Mouse (Mus musculus) midbrain, embryonic 10.5 days (tissue): Measurements from ENCODE around the gene Wnt10b. TPM values are rescaled to one million over a fixed set of nuclear protein-coding genes. Genes with fewer than 3 reads are reported as not detected.
"Not testable (repeated sequence)": the region's sequence is repeated elsewhere in the genome, so short reads cannot be mapped to it uniquely, and the experiment has no call there.

Source experiments
- DNase-seq: peaks from one replicate; pipeline ENCODE4 v3.0.0-alpha.2; 2017; ENCODE audit warnings: low spot score
- H3K27ac ChIP-seq: fragments of 300-500 bp; sonication (generic); replicated peaks from 2 replicates; pipeline ENCODE4 v1.5.1; 2016; ENCODE audit warnings: mild to moderate bottlenecking
- H3K27me3 ChIP-seq: fragments of 300-500 bp; sonication (generic); 2 replicates; pipeline ENCODE4 v1.6.1; 2016; ENCODE audit warnings: low read depth, mild to moderate bottlenecking; ENCODE audit not compliant: poor library complexity, severe bottlenecking
- H3K36me3 ChIP-seq: fragments of 300-500 bp; sonication (generic); 2 replicates; pipeline ENCODE4 v1.6.1; 2016; ENCODE audit warnings: mild to moderate bottlenecking, moderate library complexity
- H3K4me1 ChIP-seq: fragments of 300-500 bp; sonication (generic); 2 replicates; pipeline ENCODE4 v1.6.1; 2016
- H3K4me3 ChIP-seq: fragments of 300-500 bp; sonication (generic); 2 replicates; pipeline ENCODE4 v1.5.1; 2016; ENCODE audit warnings: mild to moderate bottlenecking, moderate library complexity
- H3K9me3 ChIP-seq: fragments of 300-500 bp; sonication (generic); replicated peaks from 2 replicates; pipeline ENCODE4 v1.6.1; 2016; ENCODE audit warnings: mild to moderate bottlenecking
- WGBS: fragments of 180-500 bp; shearing (Covaris S2); methylation state at CpG from one replicate; pipeline ENCODE4 v1.1.7; 2016; 5-methylcytosine and 5-hydroxymethylcytosine counted together
- polyA plus RNA-seq: library from polyadenylated mRNA; unstranded; fragments of >200 nt; fragmentation: Nextera tagmentation; extraction: Ambion mirVana; gene quantifications from 2 replicates; pipeline ENCODE4 v1.2.1, GENCODE M21; 2016

Gene Wnt10b
- polyA plus RNA-seq = 0.14 and 0.24 TPM in 2 replicates

- peaks cover 54% of the 10 kb centered on the region for H3K4me1 ChIP-seq
- H3K4me3 ChIP-seq = peak within 1 kb of the TSS; percentile 44
- H3K27me3 ChIP-seq = peaks cover 100% of the 10 kb centered on the region
- H3K9me3 ChIP-seq = no peaks in the 10 kb centered on the region
- H3K27ac ChIP-seq = no peak within 1 kb of the TSS
- H3K36me3 ChIP-seq = no peaks in the 10 kb centered on the region
- under 1% methylated on average over 29 of the region's 33 CpGs for WGBS
- peak; percentile 52 for DNase-seq
Measured at GRCm38 (mm10) chr15:98777762-98778161, at the start of gene Wnt10b. Gene Wnt10b (minus strand): TSS chr15:98778150.

GRCm38 (mm10) chr15:98827611-98828011 lies 49.7 kb upstream of the Wnt10b start:
- Histone ChIP-seq H3K27me3 (no peaks in the 10 kb centered on the region), H3K4me3 (no peak overlapping the region), H3K36me3 (peaks cover 42% of the 10 kb centered on the region), H3K27ac (no peak overlapping the region), H3K4me1 (peaks cover 27% of the 10 kb centered on the region), H3K9me3 (no peaks in the 10 kb centered on the region)
- no peak for DNase-seq
- WGBS = 92% methylated on average over 7 of the region's 7 CpGs

GRCm38 (mm10) chr15:98823434-98823833 lies 45.5 kb upstream of the Wnt10b start:
- H3K36me3 ChIP-seq = peaks cover 55% of the 10 kb centered on the region
- no peak for DNase-seq

GRCm38 (mm10) chr15:98822147-98822546 lies 44.2 kb upstream of the Wnt10b start:
- DNase-seq = no peak
- Histone ChIP-seq H3K27me3 (no peaks in the 10 kb centered on the region), H3K27ac (no peak overlapping the region), H3K9me3 (no peaks in the 10 kb centered on the region), H3K4me1 (peaks cover 3% of the 10 kb centered on the region; the same call in 1 of the 2 replicates), H3K4me3 (no peak overlapping the region), H3K36me3 (peaks cover 56% of the 10 kb centered on the region)
- 93% methylated on average over 5 of the region's 5 CpGs for WGBS

More at GRCm38 (mm10) chr15:98823434-98823833, 45.5 kb upstream of the Wnt10b start:
- Histone ChIP-seq H3K4me3 (no peak overlapping the region), H3K27me3 (no peaks in the 10 kb centered on the region), H3K9me3 (no peaks in the 10 kb centered on the region), H3K4me1 (peaks cover 3% of the 10 kb centered on the region; the same call in 1 of the 2 replicates), H3K27ac (no peak overlapping the region)
- WGBS = 63% methylated on average over 3 of the region's 3 CpGs

- Histone ChIP-seq H3K36me3 (peaks cover 63% of the 10 kb centered on the region), H3K9me3 (no peaks in the 10 kb centered on the region), H3K4me1 (peaks cover 3% of the 10 kb centered on the region; the same call in 1 of the 2 replicates), H3K4me3 (no peak overlapping the region), H3K27me3 (no peaks in the 10 kb centered on the region), H3K27ac (no peak overlapping the region)
- WGBS = 25% methylated on average over 10 of the region's 10 CpGs
- no peak for DNase-seq
Measured at GRCm38 (mm10) chr15:98821403-98821802, 43.5 kb upstream of the Wnt10b start.

GRCm38 (mm10) chr15:98820937-98821336 lies 43.0 kb upstream of the Wnt10b start:
- H3K4me3 ChIP-seq = no peak overlapping the region
- WGBS = 92% methylated on average over 4 of the region's 4 CpGs
- H3K27ac ChIP-seq = no peak overlapping the region
- no peak for DNase-seq
- peaks cover 3% of the 10 kb centered on the region; the same call in 1 of the 2 replicates for H3K4me1 ChIP-seq
- no peaks in the 10 kb centered on the region for H3K27me3 ChIP-seq
- peaks cover 63% of the 10 kb centered on the region for H3K36me3 ChIP-seq
- no peaks in the 10 kb centered on the region for H3K9me3 ChIP-seq

- Histone ChIP-seq H3K4me3 (no peak overlapping the region), H3K27me3 (no peaks in the 10 kb centered on the region), H3K4me1 (peaks cover 3% of the 10 kb centered on the region; the same call in 1 of the 2 replicates), H3K27ac (no peak overlapping the region), H3K9me3 (no peaks in the 10 kb centered on the region), H3K36me3 (peaks cover 64% of the 10 kb centered on the region)
- no peak for DNase-seq
- 92% methylated on average over 7 of the region's 7 CpGs for WGBS
Measured at GRCm38 (mm10) chr15:98818171-98818570, 40.2 kb upstream of the Wnt10b start.

GRCm38 (mm10) chr15:98812741-98813424 lies 34.9 kb upstream of the Wnt10b start:
- WGBS = 82% methylated on average over 20 of the region's 20 CpGs
- Histone ChIP-seq H3K36me3 (peaks cover 59% of the 10 kb centered on the region), H3K27ac (no peak overlapping the region)

GRCm38 (mm10) chr15:98810212-98810611 lies 32.3 kb upstream of the Wnt10b start:
- peaks cover 59% of the 10 kb centered on the region for H3K27me3 ChIP-seq

More at GRCm38 (mm10) chr15:98812741-98813424, 34.9 kb upstream of the Wnt10b start:
- Histone ChIP-seq H3K4me3 (no peak overlapping the region; the same call in 1 of the 2 replicates), H3K9me3 (no peaks in the 10 kb centered on the region), H3K27me3 (peaks cover 32% of the 10 kb centered on the region), H3K4me1 (peaks cover 19% of the 10 kb centered on the region)
- no peak for DNase-seq

GRCm38 (mm10) chr15:98809390-98809789 lies 31.4 kb upstream of the Wnt10b start, which contains the start of gene Ddn:
Gene Ddn (minus strand): TSS chr15:98809490.
- peaks cover 54% of the 10 kb centered on the region for H3K4me1 ChIP-seq
- no peaks in the 10 kb centered on the region for H3K9me3 ChIP-seq
- peaks cover 67% of the 10 kb centered on the region for H3K27me3 ChIP-seq
- 0 out of 2 replicates have a peak within 1 kb of the TSS, but pooled peaks have one; percentile 82 for H3K27ac ChIP-seq
- peaks cover 36% of the 10 kb centered on the region for H3K36me3 ChIP-seq
- no peak for DNase-seq
- WGBS = 54% methylated on average over 3 of the region's 3 CpGs
- peak within 1 kb of the TSS; percentile 59 for H3K4me3 ChIP-seq

More at GRCm38 (mm10) chr15:98810212-98810611, 32.3 kb upstream of the Wnt10b start:
- 72% methylated on average over 6 of the region's 6 CpGs for WGBS
- peaks cover 46% of the 10 kb centered on the region for H3K4me1 ChIP-seq
- not testable (repeated sequence) for DNase-seq, H3K9me3 ChIP-seq, H3K27ac ChIP-seq, H3K4me3 ChIP-seq
- peaks cover 43% of the 10 kb centered on the region for H3K36me3 ChIP-seq

- Histone ChIP-seq H3K27ac (no peak overlapping the region), H3K9me3 (no peaks in the 10 kb centered on the region), H3K4me3 (peak overlapping the region; percentile 59), H3K4me1 (peaks cover 61% of the 10 kb centered on the region), H3K36me3 (peaks cover 29% of the 10 kb centered on the region), H3K27me3 (peaks cover 74% of the 10 kb centered on the region)
- 13% methylated on average over 6 of the region's 6 CpGs for WGBS
- DNase-seq = no peak
Measured at GRCm38 (mm10) chr15:98808651-98809134, 30.7 kb upstream of the Wnt10b start.

GRCm38 (mm10) chr15:98807895-98808650 lies 30.1 kb upstream of the Wnt10b start:
- Histone ChIP-seq H3K4me1 (peaks cover 67% of the 10 kb centered on the region), H3K36me3 (peaks cover 23% of the 10 kb centered on the region), H3K27me3 (peaks cover 80% of the 10 kb centered on the region), H3K9me3 (no peaks in the 10 kb centered on the region), H3K27ac (peak overlapping the region; percentile 82), H3K4me3 (peak overlapping the region; percentile 59)
- WGBS = 1% methylated on average over 34 of the region's 34 CpGs
- peak; percentile 46 for DNase-seq
